Mouse (Mus musculus): ENCODE results near the gene Cenpa.

Gene Cenpa

DNA sequence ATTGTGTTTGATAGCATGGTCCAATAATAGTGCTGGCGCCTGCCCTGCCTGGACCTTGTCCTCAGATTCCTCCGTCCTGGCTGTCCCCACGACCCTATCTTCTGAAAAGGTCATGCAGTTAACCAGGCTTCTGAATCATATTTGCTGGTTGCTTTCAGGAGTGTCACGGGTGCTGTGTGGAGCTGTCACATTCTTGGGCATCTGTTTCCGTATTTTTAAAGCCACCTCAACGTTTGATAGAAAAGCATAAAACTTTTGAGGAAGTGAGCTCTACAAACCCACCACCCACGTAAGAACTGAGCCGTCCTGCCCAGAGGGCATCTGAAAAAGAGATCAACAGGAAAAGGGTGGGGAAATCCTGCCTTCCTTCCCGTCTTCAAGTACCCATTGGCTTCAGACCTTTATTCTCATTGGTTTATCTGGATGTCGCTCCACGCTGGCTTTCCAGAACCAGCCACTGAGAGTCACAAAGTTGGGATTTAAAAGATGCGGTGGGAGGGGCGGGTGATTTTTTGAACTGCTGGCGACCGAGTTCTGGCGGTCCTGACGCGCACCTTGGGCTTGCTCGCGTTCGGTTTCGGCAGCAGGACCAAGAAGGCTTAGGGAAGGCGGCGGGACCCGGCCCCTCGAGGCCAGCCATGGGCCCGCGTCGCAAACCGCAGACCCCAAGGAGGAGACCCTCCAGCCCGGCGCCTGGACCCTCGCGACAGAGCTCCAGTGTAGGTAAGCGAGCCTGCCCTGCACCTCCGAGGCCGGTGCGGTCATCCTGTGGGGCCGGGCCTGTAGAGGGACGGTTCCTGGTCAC lies at the start of gene Cenpa:
TSS of gene Cenpa (plus strand) at position 387 of the 805 bp plus-strand sequence.
- peak; percentile 93 to 94 for DNase-seq (ENCODE audit: low spot score in 2 of 2)

DNA sequence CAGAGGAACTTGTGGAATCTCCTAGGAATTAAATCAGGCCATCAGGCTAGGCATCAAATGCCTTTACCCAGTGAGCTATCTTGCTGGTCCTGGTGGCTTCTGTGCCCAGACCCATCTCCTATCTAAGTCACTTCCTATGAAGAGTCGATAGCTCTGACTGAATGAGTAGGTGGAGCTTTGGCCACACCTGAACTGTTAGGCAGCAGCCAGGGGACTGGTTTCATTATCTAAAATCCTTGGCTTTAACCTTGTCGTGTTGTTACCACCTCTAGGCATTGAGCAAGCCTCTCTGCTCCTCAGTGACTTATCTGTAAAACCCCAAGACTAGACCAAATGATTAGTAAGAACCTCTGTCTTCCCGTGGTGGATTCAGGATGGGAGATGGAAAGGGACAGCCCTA lies 49.2 kb upstream of the Cenpa start:
- no peak for DNase-seq (ENCODE audit: low spot score in 2 of 2)

DNA sequence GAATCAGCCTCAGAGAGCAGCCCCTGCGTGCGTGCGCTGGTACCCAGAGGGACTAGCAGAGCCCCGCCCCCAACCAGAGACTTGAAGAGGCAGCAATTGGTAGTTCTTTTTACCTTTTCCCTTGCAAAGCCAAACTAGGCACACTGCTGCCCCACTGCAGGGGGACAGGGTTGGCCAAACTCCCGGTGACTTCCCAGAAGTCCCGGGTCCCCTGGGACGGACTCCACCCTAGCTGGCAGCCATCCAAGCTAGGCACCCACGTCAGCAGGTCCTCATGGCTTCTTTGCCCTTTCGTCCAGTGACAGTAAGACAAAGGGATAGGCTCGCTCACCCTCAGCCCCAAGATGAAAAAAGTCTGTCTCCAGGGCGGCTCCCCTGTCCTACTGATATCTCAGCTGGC lies 48.7 kb upstream of the Cenpa start:
- no peak for DNase-seq (ENCODE audit: low spot score in 2 of 2)

DNA sequence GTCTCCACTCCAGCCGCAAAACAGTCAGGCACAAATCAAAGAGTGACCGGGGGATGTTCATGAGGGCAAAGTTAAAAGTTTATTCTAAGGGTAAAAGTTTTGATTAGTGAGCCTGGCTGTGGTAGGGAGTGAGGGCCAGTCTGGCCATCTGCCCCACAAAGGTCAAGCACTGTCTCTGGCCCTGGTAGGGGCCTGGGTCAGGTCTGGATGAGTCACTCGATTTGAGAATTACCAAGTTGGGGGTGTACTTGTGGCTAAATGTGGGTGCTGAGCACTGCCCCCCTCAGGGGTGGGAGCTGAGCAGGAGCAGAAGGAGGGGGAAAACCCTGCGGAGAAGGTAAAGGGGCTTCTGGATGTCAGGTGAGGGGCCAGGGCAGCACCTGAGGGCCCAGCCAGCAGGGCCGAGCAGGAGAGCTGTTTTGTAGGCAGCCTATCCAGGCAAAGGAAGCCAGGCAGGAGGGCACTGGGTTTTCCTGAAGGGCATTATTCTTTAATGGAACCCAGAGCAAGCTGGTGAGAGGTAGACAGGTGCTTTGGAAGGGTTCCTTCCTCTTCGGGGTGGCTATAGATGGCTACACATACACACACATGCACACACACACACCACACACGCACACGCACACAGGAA lies 48.1 kb upstream of the Cenpa start:
- no peak for DNase-seq (ENCODE audit: low spot score in 2 of 2)

DNA sequence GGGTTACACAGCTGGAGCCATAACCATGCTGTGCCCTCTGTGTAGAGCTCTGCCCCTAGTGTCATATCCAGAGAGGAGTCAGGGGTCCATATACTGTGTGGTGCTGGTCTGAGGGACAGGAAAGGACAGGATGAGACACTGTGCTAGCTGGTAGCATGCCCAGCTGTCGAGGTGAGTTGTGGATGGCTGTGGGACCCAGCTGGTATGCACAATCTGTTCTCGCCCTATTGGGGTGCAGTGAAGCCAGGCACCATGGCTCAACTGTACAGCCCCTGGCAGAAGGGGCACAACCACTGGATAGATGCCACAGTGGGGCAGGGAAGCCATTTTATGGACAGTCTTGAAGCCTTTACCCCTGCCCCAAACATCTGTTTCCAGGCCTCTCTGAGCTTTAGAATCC lies 47.4 kb upstream of the Cenpa start:
- DNase-seq (ENCODE audit: low spot score in 2 of 2) = no peak

DNA sequence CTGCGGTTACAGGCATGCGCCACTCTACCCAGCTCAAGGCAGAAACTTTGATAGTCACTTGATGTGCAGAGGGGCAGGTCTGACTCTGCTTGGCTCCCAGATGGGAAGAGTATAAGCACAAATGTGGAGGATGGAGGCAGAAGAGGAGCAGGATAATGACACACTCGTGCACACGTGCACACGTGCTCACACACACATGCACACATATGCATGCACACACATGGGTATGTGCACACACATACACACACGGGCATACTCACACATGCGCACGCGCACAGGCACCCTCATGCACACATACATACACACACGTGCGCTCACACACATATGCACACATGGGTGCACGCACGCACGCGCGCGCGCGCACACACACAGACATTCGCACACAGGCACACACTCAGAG lies 46.0 kb upstream of the Cenpa start:
- DNase-seq (ENCODE audit: low spot score in 2 of 2) = no peak

DNA sequence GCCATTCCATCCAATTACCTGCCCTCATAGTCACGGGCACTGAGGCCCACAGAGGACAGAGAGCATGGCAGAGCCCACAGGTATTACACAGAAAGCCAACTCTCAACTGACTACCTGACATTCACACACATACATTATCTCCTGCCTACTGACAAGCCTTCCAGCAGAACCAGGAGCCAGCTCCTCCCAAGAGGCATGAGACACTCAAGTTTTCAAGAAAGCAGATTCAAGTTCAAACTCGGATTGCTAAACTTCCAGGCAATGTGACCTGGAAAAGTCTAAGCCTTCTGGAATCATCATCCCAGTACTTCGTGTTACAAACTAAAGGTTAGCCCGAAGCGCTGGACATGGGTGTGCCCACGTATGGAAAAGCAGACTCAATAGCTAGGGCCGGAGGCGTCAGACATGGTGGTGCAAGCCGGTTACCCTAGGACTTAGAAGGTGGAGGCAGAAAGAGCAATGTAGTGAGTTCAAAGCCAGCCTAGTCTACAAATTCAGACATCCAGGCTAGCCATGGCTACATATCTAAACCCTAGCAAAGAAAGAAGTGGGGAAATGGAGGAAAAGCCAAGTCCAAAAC lies 45.3 kb upstream of the Cenpa start:
- DNase-seq (ENCODE audit: low spot score in 2 of 2) = no peak

DNA sequence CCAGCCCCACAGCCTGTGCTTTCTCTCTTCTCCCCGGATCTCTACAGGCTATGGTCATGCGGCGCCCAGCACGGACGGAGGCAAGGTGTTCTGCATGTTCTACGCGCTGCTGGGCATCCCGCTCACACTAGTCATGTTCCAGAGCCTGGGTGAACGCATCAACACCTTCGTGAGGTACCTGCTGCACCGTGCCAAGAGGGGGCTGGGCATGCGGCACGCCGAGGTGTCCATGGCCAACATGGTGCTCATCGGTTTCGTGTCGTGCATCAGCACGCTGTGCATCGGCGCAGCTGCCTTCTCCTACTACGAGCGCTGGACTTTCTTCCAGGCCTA lies 44.8 kb upstream of the Cenpa start:
- no peak for DNase-seq (ENCODE audit: low spot score in 2 of 2)

DNA sequence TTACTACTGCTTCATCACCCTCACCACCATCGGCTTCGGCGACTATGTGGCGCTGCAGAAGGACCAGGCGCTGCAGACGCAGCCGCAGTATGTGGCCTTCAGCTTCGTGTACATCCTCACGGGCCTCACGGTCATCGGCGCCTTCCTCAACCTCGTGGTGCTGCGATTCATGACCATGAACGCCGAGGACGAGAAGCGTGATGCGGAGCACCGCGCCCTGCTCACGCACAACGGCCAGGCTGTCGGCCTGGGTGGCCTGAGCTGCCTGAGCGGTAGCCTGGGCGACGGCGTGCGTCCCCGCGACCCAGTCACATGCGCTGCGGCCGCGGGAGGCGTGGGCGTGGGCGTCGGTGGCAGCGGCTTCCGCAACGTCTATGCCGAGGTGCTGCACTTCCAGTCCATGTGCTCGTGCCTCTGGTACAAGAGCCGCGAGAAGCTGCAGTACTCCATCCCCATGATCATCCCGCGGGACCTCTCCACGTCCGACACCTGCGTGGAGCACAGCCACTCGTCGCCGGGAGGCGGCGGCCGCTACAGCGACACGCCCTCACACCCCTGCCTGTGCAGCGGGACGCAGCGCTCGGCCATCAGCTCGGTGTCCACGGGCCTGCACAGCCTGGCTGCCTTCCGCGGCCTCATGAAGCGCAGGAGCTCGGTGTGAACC lies 44.3 kb upstream of the Cenpa start:
- no peak for DNase-seq (ENCODE audit: low spot score in 2 of 2)

DNA sequence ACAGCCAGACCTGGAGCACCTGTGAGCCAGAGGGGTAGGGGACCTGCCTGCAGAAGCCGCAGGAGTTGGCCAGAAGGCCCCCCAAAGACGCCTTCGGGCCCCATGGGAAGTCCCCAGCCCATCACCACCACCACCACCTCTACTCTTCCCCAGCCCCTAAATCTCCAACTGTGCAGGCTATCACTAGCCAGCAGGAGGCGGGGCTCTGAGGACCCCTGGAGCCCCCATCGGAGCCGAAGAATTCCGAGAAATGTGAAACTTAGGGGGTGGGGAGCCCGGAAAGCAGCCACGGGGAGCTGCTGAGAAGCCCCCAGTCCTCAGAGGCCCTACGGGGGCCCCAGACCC lies 43.8 kb upstream of the Cenpa start:
- DNase-seq (ENCODE audit: low spot score in 2 of 2) = no peak

DNA sequence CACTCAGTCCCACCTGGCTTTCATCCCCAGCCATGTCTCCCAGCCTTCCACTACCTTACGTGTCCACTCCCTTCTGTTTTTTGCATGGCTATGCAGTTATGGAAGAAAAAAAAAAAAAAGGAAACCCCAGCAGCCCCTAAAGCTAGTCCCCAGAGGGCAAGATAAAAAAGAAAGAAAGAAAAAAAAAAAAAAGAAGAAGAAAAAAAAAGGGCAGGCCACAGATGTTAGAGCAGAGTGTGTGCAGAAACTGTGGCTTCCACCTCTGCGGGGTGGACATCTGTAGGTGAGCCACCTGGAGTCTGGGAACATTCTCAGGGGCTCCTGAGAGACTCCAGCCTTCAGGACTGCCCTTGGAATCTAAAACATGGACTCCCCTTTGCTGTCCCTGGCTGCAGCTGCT lies 43.2 kb upstream of the Cenpa start:
- DNase-seq (ENCODE audit: low spot score in 2 of 2) = no peak

DNA sequence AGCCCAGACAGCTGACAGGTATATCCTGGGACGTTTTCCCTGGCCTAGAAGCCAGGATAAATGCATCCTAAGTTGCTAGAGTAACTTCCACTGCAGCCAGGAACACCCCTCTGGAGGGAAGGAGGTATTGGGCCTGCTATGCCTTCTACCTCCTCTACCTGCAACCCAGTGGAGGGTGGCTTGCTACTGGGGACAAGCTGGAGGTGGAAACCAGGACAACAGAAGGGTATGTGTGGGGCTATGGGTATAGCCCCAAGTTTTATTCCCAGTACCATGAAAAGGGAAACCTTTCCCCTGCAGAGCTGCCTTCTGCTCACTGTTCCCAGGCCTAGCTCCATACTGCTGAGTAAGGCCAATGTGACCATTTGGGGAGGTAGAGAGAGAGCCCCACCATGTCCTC lies 42.3 kb upstream of the Cenpa start:
- no peak for DNase-seq (ENCODE audit: low spot score in 2 of 2)

DNA sequence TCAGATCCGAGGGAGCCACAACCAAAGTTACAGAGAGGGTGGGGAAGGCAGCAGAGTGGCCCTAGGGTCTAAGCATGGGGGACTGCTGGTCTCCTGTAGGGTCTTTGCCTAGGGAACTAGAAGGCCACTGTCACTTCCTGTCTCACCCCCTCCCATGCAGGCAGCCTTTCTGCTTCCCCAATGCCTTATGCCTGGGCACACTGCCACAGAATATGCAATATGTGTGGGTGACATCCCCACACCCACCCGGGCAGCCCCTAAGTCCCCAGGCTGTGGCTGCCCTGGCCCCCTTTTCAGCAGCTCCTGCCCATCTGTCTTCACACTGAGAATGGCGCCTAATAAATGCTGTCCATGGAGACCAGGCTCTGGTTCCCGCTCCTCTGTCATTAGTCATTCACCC lies 41.7 kb upstream of the Cenpa start:
- DNase-seq (ENCODE audit: low spot score in 2 of 2) = no peak

DNA sequence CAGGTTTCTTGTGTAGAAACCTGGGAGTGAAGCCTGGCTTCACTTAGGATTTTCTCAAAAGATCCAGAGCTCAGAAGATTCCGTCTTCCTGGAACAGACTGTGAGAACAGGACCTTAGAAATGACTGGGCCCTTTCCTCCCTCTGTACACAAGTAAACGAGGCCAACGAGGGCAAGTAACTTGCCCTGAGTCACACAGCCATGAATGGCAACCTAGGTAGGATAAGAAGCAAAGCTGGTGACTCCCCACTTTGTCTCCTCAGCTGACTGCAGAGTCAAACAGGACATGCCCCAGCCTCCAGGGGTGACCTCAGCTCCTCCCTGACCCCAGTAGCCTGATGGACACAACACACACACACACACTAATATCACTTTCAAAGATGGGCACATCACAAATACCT lies 41.2 kb upstream of the Cenpa start:
- no peak for DNase-seq (ENCODE audit: low spot score in 2 of 2)

DNA sequence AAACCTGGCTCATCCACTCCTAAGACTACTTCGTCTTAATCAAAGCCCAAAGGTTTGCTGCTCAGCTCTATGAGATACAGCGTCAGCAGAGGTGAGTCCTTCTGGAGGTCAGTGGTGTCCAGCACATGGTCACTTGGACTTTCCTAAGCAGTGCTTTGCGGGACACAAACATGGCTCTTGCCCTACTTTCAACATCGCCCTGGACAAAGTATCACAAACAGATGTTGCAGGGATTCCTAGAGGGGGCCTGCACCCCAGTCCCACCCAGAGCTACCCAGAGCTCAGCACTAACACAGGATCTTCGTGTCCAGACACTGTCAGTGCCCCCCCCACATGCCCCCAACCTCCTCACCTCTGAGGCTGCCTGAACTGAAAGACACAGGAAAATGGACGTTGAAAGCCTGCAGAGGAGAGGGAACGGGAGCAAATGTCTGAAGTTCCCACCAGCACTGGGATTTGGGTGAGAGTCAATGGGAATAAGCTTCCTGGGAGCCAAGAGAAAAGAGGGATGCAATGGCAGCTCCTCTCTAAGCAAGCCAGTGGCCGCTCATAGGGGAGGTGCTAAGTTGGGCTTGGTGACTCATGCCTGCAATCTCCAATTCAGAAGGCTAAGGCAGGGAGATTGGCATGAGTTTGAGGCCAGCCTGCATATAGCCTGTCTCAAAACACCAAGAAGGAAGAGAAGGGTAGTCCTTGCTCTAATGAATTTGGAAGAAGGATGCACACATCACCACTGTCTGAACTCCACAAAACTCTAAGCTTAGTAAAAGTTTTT lies 40.1 kb upstream of the Cenpa start:
- DNase-seq (ENCODE audit: low spot score in 2 of 2) = no peak

DNA sequence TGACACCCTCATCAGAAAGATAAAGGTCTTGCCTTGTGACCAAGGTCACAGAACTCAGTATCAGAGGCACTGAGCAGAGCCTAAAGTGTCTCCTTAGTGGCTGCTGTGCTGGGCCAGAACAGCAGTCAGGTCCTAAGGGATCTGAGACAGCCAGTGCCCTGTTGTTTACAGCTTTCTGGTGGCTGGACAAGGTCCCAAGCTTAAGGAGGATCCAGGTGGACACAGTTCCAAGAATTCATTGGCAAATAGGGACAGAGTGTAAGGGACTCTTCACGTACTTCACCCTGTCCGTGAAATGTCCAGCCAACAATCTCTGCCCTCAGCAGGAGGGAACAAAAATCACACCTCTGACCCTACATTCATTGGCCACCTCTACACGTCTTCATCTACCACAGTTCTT lies 38.1 kb upstream of the Cenpa start:
- DNase-seq (ENCODE audit: low spot score in 2 of 2) = no peak

DNA sequence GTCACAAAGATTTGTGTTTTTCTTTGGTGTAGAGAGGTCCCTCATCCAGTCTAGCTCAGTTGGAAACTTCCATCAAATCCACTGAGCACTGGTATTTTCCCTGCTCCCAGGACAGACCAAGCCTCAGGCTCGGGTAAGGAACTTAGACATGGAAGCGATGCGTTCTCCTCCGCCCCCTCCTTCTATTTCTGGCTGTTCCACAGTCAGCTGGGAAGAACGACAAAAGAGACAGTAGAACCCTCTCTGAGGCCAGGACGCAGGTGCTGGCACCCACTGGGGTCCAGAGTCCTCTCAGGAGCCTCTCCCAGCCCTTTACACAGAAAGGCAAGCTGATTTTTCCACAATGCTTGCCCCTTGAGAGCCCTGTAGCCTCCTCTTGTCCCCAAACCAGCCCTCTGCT lies 36.2 kb upstream of the Cenpa start:
- DNase-seq (ENCODE audit: low spot score in 2 of 2) = peak; percentile 58 to 64

DNA sequence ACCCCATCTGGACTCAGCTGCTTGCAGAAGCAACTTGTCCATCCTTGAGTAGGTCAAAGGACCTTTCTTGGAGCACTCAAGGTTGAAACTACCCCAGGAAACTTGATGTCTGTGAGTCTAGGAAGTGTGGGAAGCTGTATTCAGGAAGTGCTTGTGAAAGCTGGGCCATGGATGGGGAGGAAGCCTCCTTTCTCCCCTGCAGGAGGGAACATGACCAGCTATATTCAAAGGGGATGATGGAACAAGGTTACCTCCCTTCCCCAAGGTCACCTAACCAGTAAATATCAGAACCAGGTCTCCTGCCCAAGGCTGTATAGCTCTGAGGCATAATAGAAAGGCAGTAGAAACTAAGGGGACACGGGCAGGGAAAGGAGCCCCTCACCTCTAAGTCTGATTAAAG lies 34.4 kb upstream of the Cenpa start:
- no peak for DNase-seq (ENCODE audit: low spot score in 2 of 2)

DNA sequence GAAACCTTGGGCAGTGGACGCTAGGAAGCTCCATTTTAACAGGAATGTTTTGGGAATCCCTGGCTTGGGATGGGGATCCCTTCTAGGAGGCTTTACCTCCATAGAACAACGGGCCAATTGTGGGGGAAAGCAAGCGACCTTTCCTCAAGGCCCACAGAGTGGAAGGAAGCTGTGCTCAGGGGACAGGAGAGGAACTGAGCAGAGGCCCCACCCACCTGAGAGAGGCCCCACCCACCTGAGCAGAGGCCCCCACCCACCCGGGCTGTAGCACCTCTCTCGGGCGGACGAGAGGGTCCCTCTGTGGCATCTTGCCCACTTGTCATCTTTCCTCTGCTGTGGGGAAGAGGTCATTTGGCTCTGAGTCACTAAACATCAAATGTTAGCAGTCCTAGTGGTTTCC lies 29.6 kb upstream of the Cenpa start:
- no peak for DNase-seq (ENCODE audit: low spot score in 2 of 2)

DNA sequence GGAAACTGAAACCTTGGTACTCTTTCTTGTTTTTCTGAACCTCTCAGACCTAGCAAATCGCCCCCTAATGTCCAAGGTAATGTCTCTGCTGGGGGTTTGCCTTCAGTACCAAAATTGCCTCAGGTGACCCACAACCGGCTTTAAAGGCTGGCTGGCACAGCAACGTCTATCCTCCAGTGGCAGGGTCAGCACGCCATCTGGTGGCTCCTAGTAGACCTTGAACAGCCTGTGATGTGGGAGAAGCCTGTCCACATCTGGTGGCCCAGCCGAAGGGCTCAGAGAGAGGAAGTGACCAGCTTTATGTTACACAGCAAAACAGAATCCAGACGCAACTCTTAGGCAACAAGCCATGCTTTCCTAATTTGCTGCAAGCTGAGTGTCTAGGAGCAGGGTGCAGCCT lies 28.5 kb upstream of the Cenpa start:
- peak; percentile 85 for DNase-seq (ENCODE audit: low spot score in 2 of 2)

DNA sequence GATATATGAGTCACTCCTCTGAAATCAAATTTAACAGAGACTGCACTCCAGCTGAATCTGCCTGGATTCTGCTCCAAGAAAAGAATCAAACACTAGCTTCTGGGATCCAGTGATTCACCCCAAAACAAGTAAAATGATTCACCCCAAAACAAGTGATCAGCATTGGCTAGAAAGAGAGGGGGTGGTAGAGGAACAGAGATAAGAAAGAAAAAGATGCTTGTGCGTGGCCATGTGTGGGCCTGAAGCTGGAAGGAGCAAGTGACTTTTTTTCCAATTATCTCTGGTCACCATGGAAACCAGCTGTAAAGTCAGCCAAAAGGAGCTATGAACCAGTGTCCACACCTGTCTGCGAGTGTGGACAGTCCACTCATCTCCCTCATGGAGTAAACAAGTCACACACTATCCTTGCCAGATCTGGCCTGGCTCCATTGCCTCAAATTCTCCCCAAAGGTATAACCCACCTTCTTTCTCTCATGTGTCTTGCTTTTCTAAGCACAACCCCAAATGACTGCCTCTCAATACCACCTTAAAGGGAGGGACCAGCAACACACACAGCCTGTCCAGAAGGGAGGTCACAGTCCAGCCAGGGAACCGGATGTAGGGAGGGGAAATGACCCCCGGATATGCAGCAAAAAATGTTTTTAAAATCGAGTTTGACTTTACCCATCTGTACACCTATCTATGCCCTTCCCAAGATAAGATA lies 22.9 kb upstream of the Cenpa start:
- DNase-seq (ENCODE audit: low spot score in 2 of 2) = peak; percentile 59 to 61

DNA sequence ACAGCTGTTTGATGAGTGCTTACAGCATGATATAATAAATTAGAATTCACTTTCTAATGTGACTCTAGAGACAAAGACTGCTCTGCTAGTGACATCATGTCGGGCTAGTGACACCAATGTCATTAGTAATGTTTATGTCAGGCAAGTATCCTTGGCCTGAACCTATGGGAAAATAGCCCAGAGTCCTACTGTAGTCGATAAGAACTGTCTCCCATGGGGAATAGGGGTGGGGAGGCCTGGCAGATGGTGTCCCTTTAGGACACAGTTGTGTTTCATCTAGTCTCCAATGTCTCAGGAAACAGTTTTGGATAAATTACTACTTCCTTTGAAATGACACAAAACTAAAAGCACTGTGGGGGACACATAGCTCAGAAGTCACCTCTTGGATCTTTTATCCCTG lies 20.5 kb upstream of the Cenpa start:
- DNase-seq (ENCODE audit: low spot score in 2 of 2) = no peak

Measured in right cerebral cortex, adult 2 months (tissue).